Mouse (Mus musculus) 3T3-L1 (cell line): ENCODE results near the gene Cnih2.
A peak's percentile ranks its signal among the peaks of the same experiment; 100 is the strongest.
"Not testable (repeated sequence)": the region's sequence is repeated elsewhere in the genome, so short reads cannot be mapped to it uniquely, and the experiment has no call there.

ENCODE experiments used
- DNase-seq: peaks from one replicate; pipeline ENCODE4 v3.0.0-alpha.2; 2015; ENCODE audit warnings: low read depth, low spot score

The Cnih2 gene

GRCm38 (mm10) chr19:5094243-5094632, 4.1 kb downstream of the Cnih2 start:
- DNase-seq, result peak; percentile 81

GRCm38 (mm10) chr19:5093481-5094242, 4.7 kb downstream of the Cnih2 start:
- DNase-seq, result no peak

GRCm38 (mm10) chr19:5092083-5092482, 6.2 kb downstream of the Cnih2 start:
- DNase-seq, result no peak

GRCm38 (mm10) chr19:5089324-5089723, 9.0 kb downstream of the Cnih2 start:
- no peak for DNase-seq

- peak; percentile 100 for DNase-seq
These were observed 10.2 kb downstream of the Cnih2 start, which contains the start of gene Yif1a for GRCm38 (mm10) chr19:5087884-5088728. TSS of gene Yif1a (plus strand) at chr19:5088538.

- not testable (repeated sequence) for DNase-seq
These were observed 11.8 kb downstream of the Cnih2 start for GRCm38 (mm10) chr19:5086533-5086932.

- DNase-seq, result no peak
These were observed 13.0 kb downstream of the Cnih2 start, which contains the start of gene Tmem151a for GRCm38 (mm10) chr19:5085145-5085863. TSS of gene Tmem151a (minus strand) at chr19:5085531.

GRCm38 (mm10) chr19:5084834-5085144, 13.5 kb downstream of the Cnih2 start:
- no peak for DNase-seq

GRCm38 (mm10) chr19:5083961-5084833, 14.1 kb downstream of the Cnih2 start:
- no peak for DNase-seq

- DNase-seq, result no peak
These were observed 15.7 kb downstream of the Cnih2 start for GRCm38 (mm10) chr19:5082596-5082995.

GRCm38 (mm10) chr19:5082005-5082404, 16.3 kb downstream of the Cnih2 start:
- no peak for DNase-seq

GRCm38 (mm10) chr19:5079279-5079678, 19.0 kb downstream of the Cnih2 start:
- DNase-seq, result peak; percentile 68

- no peak for DNase-seq
These were observed 24.8 kb downstream of the Cnih2 start for GRCm38 (mm10) chr19:5073518-5073917.

GRCm38 (mm10) chr19:5073028-5073427, 25.3 kb downstream of the Cnih2 start:
- DNase-seq, result peak; percentile 92

- DNase-seq, result peak; percentile 98
These were observed 25.8 kb downstream of the Cnih2 start for GRCm38 (mm10) chr19:5072389-5073019.

GRCm38 (mm10) chr19:5071545-5072369, 26.6 kb downstream of the Cnih2 start:
- peak; percentile 99 for DNase-seq

GRCm38 (mm10) chr19:5071077-5071476, 27.2 kb downstream of the Cnih2 start:
- no peak for DNase-seq

- DNase-seq, result no peak
These were observed 28.3 kb downstream of the Cnih2 start for GRCm38 (mm10) chr19:5069978-5070377.

- no peak for DNase-seq
These were observed 28.8 kb downstream of the Cnih2 start for GRCm38 (mm10) chr19:5069486-5069885.
